Mouse (Mus musculus) left cerebral cortex, adult 18-20 months (tissue): ENCODE results near the gene Wwox. TPM values are rescaled to one million over a fixed set of nuclear protein-coding genes. Genes with fewer than 3 reads are reported as not detected.

ENCODE experiments used
- DNase-seq, 2 experiments: peaks; one replicate each; pipeline ENCODE4 v3.0.0; 2021 to 2022; ENCODE audit warnings: low spot score in 2 of 2, mixed read lengths in 1 of 2
- total RNA-seq, 2 experiments: library from RNA; stranded (reverse); gene quantifications; 2 replicates each; pipeline ENCODE4 v1.2.3; 2021

The Wwox gene
- total RNA-seq, 2 experiments from 2014 or later: 17.9 to 18.2 TPM

- no peak for DNase-seq
Observed at GRCm38 (mm10) chr8:115150446-115151109, 711.1 kb downstream of the Wwox start.

DNA sequence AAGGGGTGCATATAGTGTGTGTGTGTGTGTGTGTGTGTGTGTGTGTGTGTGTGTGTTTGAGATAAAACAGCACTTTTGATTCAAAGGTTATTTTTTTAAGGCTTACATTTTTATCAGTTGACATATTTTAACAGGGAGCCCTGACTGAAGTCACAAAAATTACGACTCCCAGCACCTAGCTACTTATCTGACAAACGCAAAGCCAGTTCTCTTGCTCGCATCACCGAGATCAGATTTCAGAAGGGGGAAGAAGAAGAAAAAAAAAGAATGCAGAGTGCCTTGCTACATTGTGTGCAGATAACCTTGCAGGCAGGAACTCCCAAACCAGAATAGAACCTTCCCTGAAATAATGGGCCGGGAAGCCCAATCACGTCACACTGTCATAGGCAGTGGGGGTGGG is 712.0 kb downstream of the Wwox start:
- no peak for DNase-seq

GRCm38 (mm10) chr8:115154096-115154495 is 714.6 kb downstream of the Wwox start:
- peak; percentile 54 to 69 for DNase-seq

GRCm38 (mm10) chr8:115156142-115156541 is 716.7 kb downstream of the Wwox start:
- DNase-seq: peak in 1 of 2 experiments; percentile 26

DNA sequence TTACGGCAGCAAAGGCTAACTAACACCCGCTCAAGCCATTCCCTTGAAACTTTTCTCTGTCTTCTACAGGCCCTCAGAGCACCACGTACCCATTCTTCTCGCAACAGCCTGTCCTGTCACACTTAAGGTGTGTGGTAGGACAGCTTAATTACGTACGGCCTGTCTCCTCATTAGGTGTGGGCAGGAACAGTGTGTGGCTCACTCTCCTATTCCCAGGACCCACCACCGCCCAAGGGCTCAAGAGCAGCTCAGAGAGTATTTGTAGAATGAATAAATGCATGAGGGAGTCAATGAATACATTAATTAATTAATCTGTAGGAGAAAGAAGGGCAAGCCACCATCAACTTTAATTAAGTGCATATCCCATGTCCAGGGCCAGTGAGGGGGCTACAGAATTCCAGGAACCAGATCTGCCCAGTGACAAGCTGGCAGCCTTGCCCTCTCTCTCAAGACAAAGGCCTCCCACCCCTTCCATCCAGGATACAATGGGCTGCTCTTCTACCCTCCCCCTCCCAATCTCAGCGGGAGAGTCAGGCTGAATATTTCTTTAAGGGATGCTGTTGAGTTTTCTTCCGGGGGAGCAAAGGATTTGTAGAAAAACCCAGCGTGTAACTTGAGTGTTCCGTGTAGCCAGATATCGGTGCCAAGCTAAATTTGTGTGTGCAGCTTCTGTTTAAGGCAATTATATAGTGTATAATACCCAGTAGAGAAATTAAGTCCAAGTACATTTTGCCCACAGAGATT is 718.7 kb downstream of the Wwox start:
- DNase-seq: no peak

- DNase-seq: peak; percentile 44 to 48
Observed at GRCm38 (mm10) chr8:115158721-115159111, 719.3 kb downstream of the Wwox start.

DNA sequence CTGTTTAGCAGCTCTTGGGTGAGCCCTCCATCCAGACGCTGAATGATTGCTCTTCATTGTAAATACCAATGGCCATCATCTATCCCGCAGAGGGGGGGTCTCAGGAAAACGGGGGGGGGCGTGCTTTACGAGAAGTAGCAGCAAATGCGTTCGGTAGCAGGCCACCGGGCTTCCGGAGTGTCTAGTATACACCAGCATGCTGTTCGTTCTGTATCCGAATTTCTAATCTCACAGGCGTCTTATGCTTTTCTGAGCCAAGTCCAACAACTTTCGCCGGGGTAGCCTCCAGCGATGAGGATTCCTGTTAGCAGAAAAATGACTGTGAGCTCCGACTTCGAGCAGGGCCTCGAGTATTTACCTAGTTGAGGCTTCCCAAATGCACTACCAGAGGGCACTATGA is 719.8 kb downstream of the Wwox start:
- DNase-seq: peak in 1 of 2 experiments; percentile 44

GRCm38 (mm10) chr8:115159711-115160374 is 720.4 kb downstream of the Wwox start:
- peak; percentile 25 to 37 for DNase-seq

DNA sequence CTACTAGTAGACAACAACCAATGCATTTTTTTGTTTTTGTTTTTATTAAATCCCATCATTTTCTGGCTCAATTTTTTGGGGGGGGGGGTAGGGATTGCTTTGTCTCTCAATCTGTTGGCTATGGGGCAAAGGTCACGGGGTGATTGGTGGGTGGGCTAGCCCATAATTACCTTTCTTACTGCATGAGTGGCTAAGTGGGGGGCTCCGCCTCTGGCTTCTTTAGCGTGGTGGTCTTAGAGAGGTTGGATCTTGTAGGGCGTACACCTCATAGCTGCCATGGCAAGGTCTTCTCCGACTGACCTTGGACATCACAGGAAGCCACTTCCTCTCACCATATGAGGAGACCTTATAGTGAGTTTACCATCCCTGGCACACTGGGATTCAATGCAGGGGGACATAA is 721.0 kb downstream of the Wwox start:
- no peak for DNase-seq

- no peak for DNase-seq
Observed at GRCm38 (mm10) chr8:115161520-115161919, 722.1 kb downstream of the Wwox start.

DNA sequence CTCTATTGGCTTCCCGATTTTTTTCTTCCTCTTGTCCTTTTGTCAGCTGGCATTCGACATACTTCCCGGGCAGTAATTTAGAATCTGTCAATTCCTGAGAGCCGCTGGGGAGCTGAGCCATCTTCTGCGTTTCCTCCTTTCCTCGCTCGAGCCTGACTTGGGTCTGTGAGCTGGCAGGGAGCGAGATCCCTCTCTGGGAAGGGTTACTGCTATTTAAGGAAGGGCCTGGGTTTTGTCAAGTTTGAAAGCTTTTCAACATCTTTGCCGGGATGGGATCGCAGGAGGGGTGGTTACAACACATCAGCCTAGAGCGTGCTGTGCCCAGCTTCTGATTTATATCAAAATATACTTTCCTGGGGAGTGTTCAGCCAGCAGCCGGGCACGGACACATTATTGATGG is 725.4 kb downstream of the Wwox start:
- no peak for DNase-seq

DNA sequence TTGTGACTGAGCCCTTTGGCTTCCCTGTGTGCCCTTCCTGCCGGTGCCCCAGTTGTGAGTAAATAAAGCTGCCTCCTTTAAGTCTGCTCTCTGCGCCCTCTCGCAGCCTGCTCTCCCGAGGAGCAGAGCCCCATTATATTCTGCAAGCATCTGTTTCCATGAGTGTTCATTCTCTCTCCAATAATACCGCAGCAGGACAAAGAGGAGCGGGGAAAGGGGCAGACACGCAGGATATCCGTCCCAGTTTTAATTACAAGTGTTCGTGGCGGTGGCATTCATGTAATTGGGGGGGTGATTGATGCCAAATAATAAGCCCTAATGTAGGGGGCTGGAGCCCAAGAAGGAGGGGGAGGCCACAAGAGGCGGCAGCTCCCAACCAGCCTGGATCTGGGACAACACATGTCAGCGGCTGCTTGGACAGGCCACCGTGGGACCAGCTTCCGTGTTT is 734.2 kb downstream of the Wwox start:
- no peak for DNase-seq

GRCm38 (mm10) chr8:115185431-115185964 is 746.0 kb downstream of the Wwox start:
- DNase-seq: no peak

GRCm38 (mm10) chr8:115186121-115186811 is 746.8 kb downstream of the Wwox start:
- no peak for DNase-seq

GRCm38 (mm10) chr8:115186882-115187281 is 747.4 kb downstream of the Wwox start:
- no peak for DNase-seq

GRCm38 (mm10) chr8:115188446-115188845 is 749.0 kb downstream of the Wwox start:
- no peak for DNase-seq

DNA sequence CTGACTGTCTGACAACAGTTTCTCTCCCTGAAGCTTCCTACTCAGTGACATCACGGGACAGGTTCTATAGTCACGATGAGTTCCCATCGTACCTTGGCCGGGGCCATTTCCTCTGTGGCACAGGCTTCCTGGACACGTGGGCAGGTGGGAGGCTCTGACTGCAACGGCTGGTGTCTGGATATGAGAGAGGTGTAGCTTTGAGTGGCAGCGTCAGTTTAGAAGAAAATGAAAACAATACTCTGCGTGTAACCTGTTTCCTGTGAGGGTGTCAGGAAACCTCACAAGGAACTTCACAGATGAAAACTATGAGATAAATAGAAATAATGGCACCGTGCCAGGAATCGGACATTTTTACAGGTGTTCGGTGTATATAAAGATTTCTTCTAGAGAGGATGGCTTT is 750.4 kb downstream of the Wwox start:
- DNase-seq: no peak

DNA sequence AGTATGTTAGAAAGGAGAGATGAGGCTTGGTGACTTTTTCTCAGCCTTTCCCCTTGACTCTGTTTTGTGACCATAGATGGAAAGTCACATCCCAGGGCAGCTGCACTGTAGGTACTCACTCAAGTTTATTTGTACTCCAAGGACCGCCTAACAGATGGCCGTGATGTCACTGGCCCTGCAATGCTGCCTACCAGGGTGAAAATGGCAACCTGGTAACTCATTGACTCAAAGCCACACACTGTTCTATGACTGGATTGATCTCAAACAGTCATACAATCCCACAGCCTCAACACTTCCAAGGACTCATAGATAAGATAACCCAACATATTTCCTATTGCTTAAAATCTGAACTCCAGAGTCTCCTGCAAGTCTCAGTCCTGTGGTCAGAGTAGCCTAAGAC is 754.3 kb downstream of the Wwox start:
- no peak for DNase-seq

- no peak for DNase-seq
Observed at GRCm38 (mm10) chr8:115195334-115195733, 755.9 kb downstream of the Wwox start.

- no peak for DNase-seq
Observed at GRCm38 (mm10) chr8:115196859-115197258, 757.4 kb downstream of the Wwox start.

GRCm38 (mm10) chr8:115199204-115199603 is 759.7 kb downstream of the Wwox start:
- no peak for DNase-seq
